In the genomic region with DNA sequence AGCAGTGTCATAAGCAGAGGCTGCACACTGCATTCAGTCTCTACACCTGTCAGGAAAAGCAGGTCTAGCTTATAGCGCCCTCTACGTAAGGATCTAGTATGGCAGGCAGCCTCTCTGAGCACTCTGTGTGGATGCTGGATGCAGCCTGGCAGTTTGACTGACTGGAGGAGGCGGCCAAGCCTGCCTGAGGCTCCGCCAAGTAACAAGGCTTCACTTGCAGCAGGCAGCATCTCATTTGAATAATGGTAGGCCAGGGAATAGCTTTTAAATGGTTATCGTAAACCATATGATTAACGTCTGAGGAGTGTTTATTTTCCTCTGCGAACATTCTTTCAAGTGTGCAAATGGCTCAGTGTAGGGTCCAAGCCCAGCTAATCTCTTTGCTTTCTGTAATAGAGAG, we compare ENCODE assay signal across 8 mouse cellular contexts.
DNase-seq lines count a peak whose midpoint lies in the region; ATAC-seq and TF ChIP-seq lines count a peak whose summit lies in the region.

No protein-coding gene starts in this region.

- 70% methylated on average over 7 of the region's 7 CpGs for WGBS in heart, postnatal 0 days
- 71% methylated on average over 7 of the region's 7 CpGs for WGBS in heart, embryonic 12.5 days
- WGBS in forebrain, embryonic 16.5 days: 23% methylated on average over 7 of the region's 7 CpGs
- WGBS in limb, embryonic 12.5 days: 33% methylated on average over 7 of the region's 7 CpGs

- peak; percentile 37 for TF ChIP-seq CTCF in heart, postnatal 0 days (IDR thresholded peaks at IDR 0.05; ENCODE audit: low read depth)

- peaks cover 5% of the 10 kb centered on the region; the same call in 1 of the 2 replicates for H3K9me3 ChIP-seq in heart, postnatal 0 days (replicated peaks; ENCODE audit: control insufficient read depth, low read length)
- H3K9me3 ChIP-seq in heart, embryonic 12.5 days (replicated peaks): no peaks in the 10 kb centered on the region
- H3K9me3 ChIP-seq in forebrain, embryonic 16.5 days (ENCODE audit: control insufficient read depth, low read length): no peaks in the 10 kb centered on the region
- H3K9me3 ChIP-seq in limb, embryonic 12.5 days: 0 out of 2 replicates have a peak, but pooled peaks cover 7% of the 10 kb centered on the region

- no peak for ATAC-seq in heart, postnatal 0 days (ENCODE audit: insufficient read depth, low read depth)
- ATAC-seq in heart, embryonic 12.5 days (ENCODE audit: insufficient number of reproducible peaks, low FRiP score): no peak
- peak; percentile 90 for ATAC-seq in forebrain, embryonic 16.5 days
- ATAC-seq in limb, embryonic 12.5 days (ENCODE audit: insufficient number of reproducible peaks, insufficient read depth, low FRiP score, low TSS enrichment, low read depth): peak; percentile 61

- H3K4me3 ChIP-seq in heart, postnatal 0 days (ENCODE audit: low read depth, low read length): no peak overlapping the region
- no peak overlapping the region for H3K4me3 ChIP-seq in heart, embryonic 12.5 days
- H3K4me3 ChIP-seq in forebrain, embryonic 16.5 days (replicated peaks; ENCODE audit: low read length): no peak overlapping the region
- H3K4me3 ChIP-seq in limb, embryonic 12.5 days (replicated peaks): no peak overlapping the region

- no peak for DNase-seq in heart, postnatal 0 days (ENCODE audit: low spot score)
- DNase-seq in NIH3T3 (ENCODE audit: low read depth): peak; percentile 58
- DNase-seq in naive thymus-derived CD4-positive, alpha-beta T cell, adult 2 months (ENCODE audit: low read depth): peak; percentile 65
- DNase-seq in right cerebral cortex, postnatal 36 days (ENCODE audit: low spot score in 2 of 2): no peak
- DNase-seq in frontal cortex, postnatal 14 days (ENCODE audit: low spot score in 2 of 2): no peak

- H3K4me2 ChIP-seq in heart, postnatal 0 days (ENCODE audit: low read depth, low read length): no peak overlapping the region
- no peak overlapping the region for H3K4me2 ChIP-seq in heart, embryonic 12.5 days
- H3K4me2 ChIP-seq in forebrain, embryonic 16.5 days (ENCODE audit: low read length): no peak overlapping the region
- no peak overlapping the region for H3K4me2 ChIP-seq in limb, embryonic 12.5 days

- no peak overlapping the region for H3K9ac ChIP-seq in heart, postnatal 0 days (replicated peaks; ENCODE audit: low read depth, low read length)
- no peak overlapping the region for H3K9ac ChIP-seq in heart, embryonic 12.5 days
- H3K9ac ChIP-seq in forebrain, embryonic 16.5 days (replicated peaks; ENCODE audit: low read depth, low read length): no peak overlapping the region
- no peak overlapping the region for H3K9ac ChIP-seq in limb, embryonic 12.5 days (replicated peaks)

- no peak for TF ChIP-seq EP300 in heart, postnatal 0 days (IDR thresholded peaks at IDR 0.05; ENCODE audit: low read depth)

- no peaks in the 10 kb centered on the region for H3K27me3 ChIP-seq in heart, postnatal 0 days (ENCODE audit: control insufficient read depth, insufficient read depth, low read length)
- H3K27me3 ChIP-seq in heart, embryonic 12.5 days (replicated peaks): no peaks in the 10 kb centered on the region
- peaks cover 17% of the 10 kb centered on the region for H3K27me3 ChIP-seq in forebrain, embryonic 16.5 days (replicated peaks; ENCODE audit: control insufficient read depth, insufficient read depth, low read length)
- H3K27me3 ChIP-seq in limb, embryonic 12.5 days: no peaks in the 10 kb centered on the region

- peaks cover 47% of the 10 kb centered on the region for H3K36me3 ChIP-seq in heart, postnatal 0 days (replicated peaks; ENCODE audit: control insufficient read depth, insufficient read depth, low read length)
- H3K36me3 ChIP-seq in heart, embryonic 12.5 days: peaks cover 39% of the 10 kb centered on the region
- no peaks in the 10 kb centered on the region for H3K36me3 ChIP-seq in forebrain, embryonic 16.5 days (ENCODE audit: control insufficient read depth, insufficient read depth)
- H3K36me3 ChIP-seq in limb, embryonic 12.5 days: peaks cover 55% of the 10 kb centered on the region

- H3K27ac ChIP-seq in heart, postnatal 0 days (ENCODE audit: low read depth): no peak overlapping the region
- H3K27ac ChIP-seq in heart, embryonic 12.5 days (ENCODE audit: poor library complexity, severe bottlenecking): no peak overlapping the region
- H3K27ac ChIP-seq in forebrain, embryonic 16.5 days (ENCODE audit: low read length): no peak overlapping the region
- no peak overlapping the region for H3K27ac ChIP-seq in limb, embryonic 12.5 days

- H3K4me1 ChIP-seq in heart, postnatal 0 days (ENCODE audit: control insufficient read depth, insufficient read depth): no peaks in the 10 kb centered on the region
- H3K4me1 ChIP-seq in heart, embryonic 12.5 days (replicated peaks): no peaks in the 10 kb centered on the region
- H3K4me1 ChIP-seq in forebrain, embryonic 16.5 days (replicated peaks; ENCODE audit: control insufficient read depth, insufficient read depth, low read length): peaks cover 17% of the 10 kb centered on the region
- peaks cover 34% of the 10 kb centered on the region for H3K4me1 ChIP-seq in limb, embryonic 12.5 days (replicated peaks)

Comparison
In these comparisons a context has a peak if more than half of its experiments do, and no peak if none do; other contexts are left out.
1. ATAC-seq: peak in forebrain, embryonic 16.5 days (single experiment) and limb, embryonic 12.5 days (single experiment); none in heart, postnatal 0 days (single experiment) and heart, embryonic 12.5 days (single experiment).
2. DNase-seq: peak in NIH3T3 (single experiment) and naive thymus-derived CD4-positive, alpha-beta T cell, adult 2 months (single experiment); none in heart, postnatal 0 days (single experiment), right cerebral cortex, postnatal 36 days (0 of 2) and frontal cortex, postnatal 14 days (0 of 2).